Mouse (Mus musculus) intestine, embryonic 14.5 days (tissue): ENCODE measurements at regions not wholly inside any gene's neighbourhood (a gene's known extent, or its start where the extent isn't known, plus 50 kb on each side); places are given as distances from the start of the nearest gene placed in this dataset.

Source experiments
- ATAC-seq: fragments of 200-750 bp; cut with Nextera tagmentation; replicated peaks from 2 replicates; pipeline ENCODE4 v1.8.0; 2017; ENCODE audit warnings: low read depth, moderate number of reproducible peaks, moderate TSS enrichment, moderate library complexity; ENCODE audit not compliant: low FRiP score, low TSS enrichment
- DNase-seq: peaks from one replicate; pipeline ENCODE4 v3.0.0-alpha.2; 2018; ENCODE audit warnings: low spot score
- H3K27ac ChIP-seq: fragments of 300-500 bp; sonication (generic); 2 replicates; pipeline ENCODE4 v1.5.1; 2014; ENCODE audit warnings: low read depth, mild to moderate bottlenecking, control low read depth
- H3K27me3 ChIP-seq: fragments of 300-500 bp; sonication (generic); replicated peaks from 2 replicates; pipeline ENCODE4 v1.6.1; 2014; ENCODE audit warnings: low read length, control low read depth; ENCODE audit not compliant: control insufficient read depth, insufficient read depth
- H3K36me3 ChIP-seq: fragments of 300-500 bp; sonication (generic); 2 replicates; pipeline ENCODE4 v1.6.1; 2014; ENCODE audit warnings: low read length, control low read depth; ENCODE audit not compliant: control insufficient read depth, insufficient read depth
- H3K4me1 ChIP-seq: fragments of 300-500 bp; sonication (generic); replicated peaks from 2 replicates; pipeline ENCODE4 v1.6.1; 2014; ENCODE audit warnings: low read length, control low read depth, mixed read lengths; ENCODE audit not compliant: control insufficient read depth, insufficient read depth
- H3K4me2 ChIP-seq: fragments of 300-500 bp; sonication (generic); 2 replicates; pipeline ENCODE4 v1.6.1; 2014; ENCODE audit warnings: low read length
- H3K4me3 ChIP-seq: fragments of 300-500 bp; sonication (generic); 2 replicates; pipeline ENCODE4 v1.5.1; 2014; ENCODE audit warnings: low read depth, low read length, control low read depth, mixed read lengths
- H3K9ac ChIP-seq: fragments of 300-500 bp; sonication (generic); 2 replicates; pipeline ENCODE4 v1.6.1; 2014; ENCODE audit warnings: mild to moderate bottlenecking, low read length
- H3K9me3 ChIP-seq: fragments of 300-500 bp; sonication (generic); 2 replicates; pipeline ENCODE4 v1.6.1; 2016; ENCODE audit warnings: low read length, control low read depth; ENCODE audit not compliant: control insufficient read depth
- WGBS: fragments of 180-500 bp; shearing (Covaris S2); extraction: QIAGEN DNeasy Blood & Tissue Kit; methylation state at CpG from one replicate; pipeline ENCODE4 v1.1.7; 2014; 5-methylcytosine and 5-hydroxymethylcytosine counted together

DNA sequence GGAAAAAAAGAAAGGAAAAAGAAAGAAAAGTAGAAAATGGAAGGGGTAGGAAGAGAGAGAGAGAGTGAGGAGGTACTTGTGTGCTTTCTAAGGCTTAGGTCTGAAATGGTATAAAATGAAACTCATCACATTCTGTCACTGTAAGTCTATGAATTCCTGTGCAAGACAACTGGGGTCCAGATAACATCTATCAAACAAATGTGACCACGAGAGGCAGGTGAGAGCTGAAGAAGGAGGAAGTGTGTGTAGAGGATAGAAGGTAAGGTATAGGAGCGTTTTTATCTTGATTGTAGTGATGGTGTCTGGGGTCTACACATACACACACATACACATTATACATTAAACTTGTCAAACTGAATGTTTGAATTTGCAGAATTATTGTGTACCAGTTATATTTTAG is 51.0 kb upstream of the Znrf2 start:
- H3K4me1 ChIP-seq = 0 out of 2 replicates have a peak, but pooled peaks cover 4% of the 10 kb centered on the region
- no peak overlapping the region for H3K9ac ChIP-seq
- H3K4me3 ChIP-seq = no peak overlapping the region
- no peak overlapping the region for H3K27ac ChIP-seq
- 77% methylated on average over 2 of the region's 2 CpGs for WGBS
- H3K9me3 ChIP-seq = no peaks in the 10 kb centered on the region
- ATAC-seq (no peak), DNase-seq (no peak)
- no peaks in the 10 kb centered on the region for H3K27me3 ChIP-seq
- no peaks in the 10 kb centered on the region for H3K36me3 ChIP-seq
- H3K4me2 ChIP-seq = no peak overlapping the region

DNA sequence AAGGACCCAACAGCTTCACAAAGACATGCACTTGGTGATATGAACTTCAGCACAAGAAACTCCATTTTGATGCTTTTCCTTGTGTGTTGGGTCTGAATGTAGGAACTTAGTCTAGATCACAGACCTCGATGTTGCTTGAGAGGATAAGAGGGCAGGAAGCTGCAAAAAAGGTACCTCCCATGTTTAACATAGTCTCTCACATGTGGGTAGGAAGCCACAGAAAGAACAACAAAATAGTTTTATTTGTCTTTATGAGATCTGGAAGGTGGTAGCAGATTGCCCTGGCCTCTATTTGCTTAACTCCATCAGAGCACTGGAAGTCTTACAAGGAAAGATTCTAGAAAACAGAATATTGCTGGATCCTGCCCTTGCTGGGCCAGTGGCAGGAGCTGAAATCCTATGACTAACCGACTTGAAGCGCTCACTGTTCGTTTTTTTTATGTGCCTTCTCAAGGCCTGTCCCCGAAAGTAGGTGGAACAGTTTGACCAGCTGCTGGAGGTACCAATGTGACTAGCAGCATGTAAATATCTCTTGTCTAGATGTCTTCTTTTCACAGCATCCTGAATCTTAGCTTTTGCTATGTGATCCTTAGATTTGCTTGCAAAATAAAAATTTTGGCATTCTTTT is 50.1 kb upstream of the Znrf2 start:
- no peak for ATAC-seq
- no peak overlapping the region for H3K9ac ChIP-seq
- no peak overlapping the region for H3K4me2 ChIP-seq
- DNase-seq = no peak
- H3K27me3 ChIP-seq = no peaks in the 10 kb centered on the region
- H3K36me3 ChIP-seq = no peaks in the 10 kb centered on the region
- H3K27ac ChIP-seq = no peak overlapping the region
- WGBS = 82% methylated on average over 5 of the region's 5 CpGs
- no peak overlapping the region for H3K4me3 ChIP-seq
- H3K4me1 ChIP-seq = 0 out of 2 replicates have a peak, but pooled peaks cover 4% of the 10 kb centered on the region
- H3K9me3 ChIP-seq = no peaks in the 10 kb centered on the region
